Mouse (Mus musculus): ENCODE measurements around the gene Abhd2. TPM values are rescaled to one million over a fixed set of nuclear protein-coding genes. Genes with fewer than 3 reads are reported as not detected.

Abhd2 gene
- polyA plus RNA-seq, 1 experiment from 2014 or later: 15.2 TPM

DNA sequence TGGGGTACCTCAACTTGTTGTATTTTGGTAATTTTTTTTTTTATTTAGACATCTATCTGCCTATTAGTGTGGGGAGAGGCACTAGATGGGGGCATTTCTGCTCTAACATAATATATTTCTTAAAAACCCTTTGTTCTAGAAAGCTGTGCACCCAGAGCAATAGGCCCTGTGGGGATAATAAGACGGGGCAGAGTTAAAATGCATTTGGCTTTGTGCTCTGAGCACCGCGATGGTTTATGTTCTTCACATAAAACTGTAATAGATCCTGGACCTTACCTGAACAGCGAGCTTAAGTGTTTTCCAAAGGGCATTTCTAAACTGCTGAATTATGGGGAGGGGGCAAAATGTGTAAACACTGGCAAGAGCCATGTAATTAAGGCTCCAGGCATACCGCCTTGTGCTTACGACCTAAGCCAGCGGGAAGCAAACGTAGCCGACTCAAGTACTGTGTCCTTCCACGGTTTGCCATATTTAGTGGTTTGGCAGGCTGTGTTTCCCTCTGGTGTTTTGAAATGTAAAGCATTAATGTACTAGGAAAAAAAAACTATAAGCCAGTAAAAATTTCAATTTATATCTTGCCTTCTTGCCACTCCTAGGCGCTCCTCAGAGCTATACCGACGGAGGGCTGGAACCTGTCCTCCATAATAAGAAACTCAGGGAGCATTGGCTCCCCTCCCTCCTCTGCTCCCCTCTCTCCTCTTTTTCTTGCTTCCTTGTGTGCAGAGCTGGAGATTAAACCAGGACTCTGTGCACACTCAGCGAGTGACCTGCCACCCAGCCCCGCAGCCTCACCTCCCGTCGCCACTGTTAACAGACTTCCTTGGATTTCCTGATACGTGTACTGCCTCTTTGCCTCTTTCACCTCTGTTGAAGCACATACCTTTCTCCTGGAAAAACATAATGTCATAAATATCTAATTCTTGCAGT is 141.7 kb downstream of the Abhd2 start:
- WGBS: 71% methylated on average over 18 of the region's 18 CpGs
- no peaks in the 10 kb centered on the region for H3K4me1 ChIP-seq (replicated peaks; ENCODE audit: control insufficient read depth, insufficient read depth, low read length)
- DNase-seq (ENCODE audit: low spot score) (no peak), ATAC-seq (replicated peaks; ENCODE audit: low FRiP score, low TSS enrichment, low read depth) (no peak)
- no peak overlapping the region for H3K9ac ChIP-seq (ENCODE audit: low read length)
- H3K27ac ChIP-seq (ENCODE audit: low read depth): no peak overlapping the region
- H3K4me3 ChIP-seq (ENCODE audit: low read depth, low read length): no peak overlapping the region
- no peaks in the 10 kb centered on the region for H3K9me3 ChIP-seq (ENCODE audit: control insufficient read depth, low read length)
- H3K4me2 ChIP-seq (ENCODE audit: low read length): no peak overlapping the region
- H3K36me3 ChIP-seq (ENCODE audit: control insufficient read depth, insufficient read depth, low read length): peaks cover 11% of the 10 kb centered on the region; the same call in 1 of the 2 replicates
- no peaks in the 10 kb centered on the region for H3K27me3 ChIP-seq (replicated peaks; ENCODE audit: control insufficient read depth, insufficient read depth, low read length)

Other genes starting within 250 kb of the Abhd2 start
- gene Acan, start 219.7 kb upstream of the Abhd2 start, polyA plus RNA-seq (2014; fragmentation: Nextera tagmentation; extraction: Ambion mirVana): 0.07 and 1.1 TPM in 2 replicates
- gene Hapln3, start 142.2 kb upstream of the Abhd2 start, polyA plus RNA-seq (2014; fragmentation: Nextera tagmentation; extraction: Ambion mirVana): 2.9 TPM in 2 replicates
- 196 and 214 TPM in 2 replicates for gene Mfge8, start 124.1 kb upstream of the Abhd2 start, polyA plus RNA-seq (2014; fragmentation: Nextera tagmentation; extraction: Ambion mirVana)
- gene Rlbp1, start 113.8 kb downstream of the Abhd2 start, polyA plus RNA-seq (2014; fragmentation: Nextera tagmentation; extraction: Ambion mirVana): 0.28 and 0.48 TPM in 2 replicates
- 11.7 and 13.0 TPM in 2 replicates for gene Fanci, start 118.7 kb downstream of the Abhd2 start, polyA plus RNA-seq (2014; fragmentation: Nextera tagmentation; extraction: Ambion mirVana)
- gene Polg, start 193.2 kb downstream of the Abhd2 start, polyA plus RNA-seq (2014; fragmentation: Nextera tagmentation; extraction: Ambion mirVana): 36.4 and 44.8 TPM in 2 replicates

Data from intestine, embryonic 14.5 days (tissue).